In the genomic region with DNA sequence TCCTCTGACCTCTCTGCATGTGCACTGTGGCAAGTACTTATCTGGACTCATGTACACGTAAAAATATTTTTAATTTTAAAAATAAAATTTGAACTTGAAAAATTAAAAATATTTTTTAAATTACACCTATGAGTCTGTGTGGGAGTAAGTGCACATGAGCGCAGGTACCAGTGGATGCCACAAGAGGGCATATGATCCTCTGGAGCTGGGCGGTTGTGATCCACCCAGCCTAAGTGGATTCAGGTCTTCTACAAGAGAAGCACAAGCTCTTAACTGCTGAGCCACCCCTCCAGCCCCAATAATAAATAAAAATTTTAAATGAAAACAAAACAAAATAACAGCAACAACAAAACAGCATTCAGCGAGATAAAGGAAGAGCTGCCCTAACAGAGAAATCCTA, we compare ENCODE assay signal across 26 mouse cellular contexts. TPM values are rescaled to one million over a fixed set of nuclear protein-coding genes. Genes with fewer than 3 reads are reported as not detected.
DNase-seq lines count a peak whose midpoint lies in the region; ATAC-seq and TF ChIP-seq lines count a peak whose summit lies in the region.
"Had no signal": no experiment of that assay in that cellular context is flagged by ENCODE, and none has a peak within 500 bp of the region (broad histone marks: within the 10 kb centered on the region; RNA-seq: fewer than 3 reads in every experiment).

No protein-coding gene starts in this region.

- no peaks in the 10 kb centered on the region for H3K9me3 ChIP-seq in heart, embryonic 10.5 days
- H3K9me3 ChIP-seq in liver, postnatal 0 days (ENCODE audit: low read length) = no peaks in the 10 kb centered on the region
- H3K9me3 ChIP-seq in liver, embryonic 11.5 days (ENCODE audit: control insufficient read depth, low read length) = no peaks in the 10 kb centered on the region
- H3K9me3 ChIP-seq in MEL (replicated peaks; ENCODE audit: insufficient read depth, low read length) = no peaks in the 10 kb centered on the region
- no peaks in the 10 kb centered on the region for H3K9me3 ChIP-seq in stomach, postnatal 0 days (ENCODE audit: control insufficient read depth, low read length)
- H3K9me3 ChIP-seq: forebrain, embryonic 12.5 days; heart, embryonic 12.5 days had no signal

- no peak overlapping the region for H3K27ac ChIP-seq in heart, adult 2 months
- no peak overlapping the region for H3K27ac ChIP-seq in heart, embryonic 10.5 days
- H3K27ac ChIP-seq in liver, postnatal 0 days (ENCODE audit: low read depth) = no peak overlapping the region
- H3K27ac ChIP-seq in liver, embryonic 11.5 days (ENCODE audit: low read depth, low read length) = no peak overlapping the region
- H3K27ac ChIP-seq in MEL (ENCODE audit: control insufficient read depth, low read depth, low read length) = no peak overlapping the region
- H3K27ac ChIP-seq in stomach, postnatal 0 days (replicated peaks) = no peak overlapping the region
- H3K27ac ChIP-seq: embryonic facial prominence, embryonic 13.5 days; forebrain, embryonic 12.5 days; hindbrain, embryonic 10.5 days; hindbrain, embryonic 14.5 days had no signal

- H3K79me2 ChIP-seq in heart, adult 2 months (replicated peaks; ENCODE audit: control insufficient read depth, insufficient read depth, low read length) = no peaks in the 10 kb centered on the region
- no peaks in the 10 kb centered on the region for H3K79me2 ChIP-seq in MEL (ENCODE audit: control insufficient read depth, insufficient read depth, low read length, poor library complexity)

- 97% methylated on average over 4 of the region's 4 CpGs for WGBS in heart, adult 2 months
- 92% methylated on average over 4 of the region's 4 CpGs for WGBS in heart, embryonic 10.5 days
- WGBS in liver, postnatal 0 days (ENCODE audit: insufficient replicate concordance) = 85% methylated on average over 4 of the region's 4 CpGs
- 94% methylated on average over 4 of the region's 4 CpGs for WGBS in liver, embryonic 11.5 days
- WGBS in stomach, postnatal 0 days = 96% methylated on average over 4 of the region's 4 CpGs

- H3K4me2 ChIP-seq in liver, postnatal 0 days (ENCODE audit: low read depth, low read length) = no peak overlapping the region
- H3K4me2 ChIP-seq in liver, embryonic 11.5 days = no peak overlapping the region
- H3K4me2 ChIP-seq in stomach, postnatal 0 days (replicated peaks; ENCODE audit: low read depth) = no peak overlapping the region
- H3K4me2 ChIP-seq: embryonic facial prominence, embryonic 13.5 days; forebrain, embryonic 12.5 days; heart, embryonic 12.5 days; hindbrain, embryonic 14.5 days had no signal

- no peak for TF ChIP-seq POLR2A in heart, adult 2 months (IDR thresholded peaks at IDR 0.05; ENCODE audit: insufficient read depth, low read depth, low read length)
- no peak for TF ChIP-seq POLR2A in MEL (IDR thresholded peaks at IDR 0.05; ENCODE audit: control insufficient read depth in 1 of 2, insufficient read depth in 1 of 2, low read depth in 1 of 2, low read length in 2 of 2, poor library complexity in 1 of 2)

- no peak for DNase-seq in heart, adult 2 months
- DNase-seq in heart, embryonic 10.5 days (ENCODE audit: low spot score) = no peak
- DNase-seq in liver, postnatal 0 days = no peak
- DNase-seq in liver, embryonic 11.5 days (ENCODE audit: low spot score) = no peak
- DNase-seq in MEL (ENCODE audit: low read depth, low spot score) = peak; percentile 27
- no peak for DNase-seq in stomach, postnatal 0 days (ENCODE audit: low spot score)
- DNase-seq: adrenal gland, postnatal 10 days; cerebellum, adult 11-12 months; cerebellum, adult 9-10 months; cerebellum, postnatal 25 days; gastrocnemius, postnatal 36 days; heart, adult 18-20 months; kidney, adult 11 months had no signal

- ATAC-seq in liver, postnatal 0 days = no peak
- no peak for ATAC-seq in liver, embryonic 11.5 days (replicated peaks; ENCODE audit: low FRiP score)
- ATAC-seq in stomach, postnatal 0 days (ENCODE audit: low FRiP score, low TSS enrichment) = no peak
- ATAC-seq in CD4-positive, CD25-positive, alpha-beta regulatory T cell, adult 4 months = no peak
- no peak for ATAC-seq in granulocyte monocyte progenitor cell, adult 5-6 weeks (replicated peaks; ENCODE audit: poor library complexity, severe bottlenecking)
- ATAC-seq: forebrain, embryonic 16.5 days had no signal

- no peak overlapping the region for H3K4me3 ChIP-seq in heart, adult 2 months
- H3K4me3 ChIP-seq in heart, embryonic 10.5 days = no peak overlapping the region
- H3K4me3 ChIP-seq in liver, postnatal 0 days (ENCODE audit: low read depth, low read length) = no peak overlapping the region
- H3K4me3 ChIP-seq in liver, embryonic 11.5 days (ENCODE audit: low read depth, low read length) = no peak overlapping the region
- H3K4me3 ChIP-seq in MEL (ENCODE audit: control insufficient read depth in 1 of 2, insufficient read depth in 1 of 2, low read depth in 2 of 2, low read length in 2 of 2) = no peak overlapping the region
- no peak overlapping the region for H3K4me3 ChIP-seq in stomach, postnatal 0 days (ENCODE audit: low read depth, low read length)
- H3K4me3 ChIP-seq: embryonic facial prominence, embryonic 13.5 days; forebrain, embryonic 12.5 days; heart, embryonic 12.5 days; hindbrain, embryonic 10.5 days had no signal

- H3K36me3 ChIP-seq in heart, adult 2 months (ENCODE audit: control insufficient read depth, insufficient read depth, low read length) = no peaks in the 10 kb centered on the region
- no peaks in the 10 kb centered on the region for H3K36me3 ChIP-seq in heart, embryonic 10.5 days
- H3K36me3 ChIP-seq in liver, postnatal 0 days (replicated peaks; ENCODE audit: insufficient read depth, low read length) = no peaks in the 10 kb centered on the region
- no peaks in the 10 kb centered on the region for H3K36me3 ChIP-seq in liver, embryonic 11.5 days (ENCODE audit: control insufficient read depth, insufficient read depth, low read length)
- H3K36me3 ChIP-seq in MEL (ENCODE audit: control insufficient read depth in 1 of 2, insufficient read depth in 2 of 2, low read length in 2 of 2) = no peaks in the 10 kb centered on the region
- H3K36me3 ChIP-seq in stomach, postnatal 0 days (ENCODE audit: control insufficient read depth, insufficient read depth, low read length) = no peaks in the 10 kb centered on the region
- H3K36me3 ChIP-seq: embryonic facial prominence, embryonic 13.5 days; forebrain, embryonic 12.5 days; heart, embryonic 12.5 days; hindbrain, embryonic 10.5 days had no signal

- H3K27me3 ChIP-seq in heart, adult 2 months (ENCODE audit: control insufficient read depth, insufficient read depth, low read length) = no peaks in the 10 kb centered on the region
- peaks cover 1% of the 10 kb centered on the region for H3K27me3 ChIP-seq in heart, embryonic 10.5 days (ENCODE audit: insufficient read depth, poor library complexity, severe bottlenecking)
- no peaks in the 10 kb centered on the region for H3K27me3 ChIP-seq in liver, postnatal 0 days (ENCODE audit: insufficient read depth, low read length)
- H3K27me3 ChIP-seq in liver, embryonic 11.5 days (replicated peaks; ENCODE audit: control insufficient read depth, insufficient read depth, low read length) = no peaks in the 10 kb centered on the region
- no peaks in the 10 kb centered on the region for H3K27me3 ChIP-seq in MEL (ENCODE audit: control insufficient read depth in 1 of 2, insufficient read depth in 2 of 2, low read length in 2 of 2)
- no peaks in the 10 kb centered on the region for H3K27me3 ChIP-seq in stomach, postnatal 0 days (ENCODE audit: control insufficient read depth, insufficient read depth, low read length)
- H3K27me3 ChIP-seq: CH12.LX; heart, embryonic 12.5 days had no signal

- intact Hi-C loops in heart, adult 2 months (cut with DNase I) = no loop called here

- no peaks in the 10 kb centered on the region for H3K4me1 ChIP-seq in heart, adult 2 months (ENCODE audit: control insufficient read depth, insufficient read depth, low read length)
- H3K4me1 ChIP-seq in heart, embryonic 10.5 days = no peaks in the 10 kb centered on the region
- no peaks in the 10 kb centered on the region for H3K4me1 ChIP-seq in liver, postnatal 0 days (ENCODE audit: insufficient read depth)
- H3K4me1 ChIP-seq in liver, embryonic 11.5 days (replicated peaks; ENCODE audit: control insufficient read depth, insufficient read depth, low read length) = no peaks in the 10 kb centered on the region
- H3K4me1 ChIP-seq in MEL (ENCODE audit: control insufficient read depth in 1 of 2, insufficient read depth in 2 of 2, low read length in 2 of 2) = no peaks in the 10 kb centered on the region
- H3K4me1 ChIP-seq in stomach, postnatal 0 days (replicated peaks; ENCODE audit: control insufficient read depth, insufficient read depth) = no peaks in the 10 kb centered on the region
- H3K4me1 ChIP-seq: embryonic facial prominence, embryonic 13.5 days; forebrain, embryonic 12.5 days; heart, embryonic 12.5 days; hindbrain, embryonic 10.5 days had no signal

- TF ChIP-seq CTCF in heart, adult 2 months (IDR thresholded peaks at IDR 0.05) = 0 out of 2 replicates have a peak, but pooled peaks have one; percentile 18
- TF ChIP-seq CTCF in liver, postnatal 0 days (IDR thresholded peaks at IDR 0.05; ENCODE audit: low read depth) = peak; percentile 23
- TF ChIP-seq CTCF in MEL (IDR thresholded peaks at IDR 0.05 in 2 of 3, conservative IDR thresholded peaks at IDR 0.05 in 1 of 3; ENCODE audit: control insufficient read depth in 1 of 3, insufficient read depth in 1 of 3, low read depth in 2 of 3, low read length in 3 of 3, poor library complexity in 1 of 3, severe bottlenecking in 1 of 3) = peak; percentile 21 to 40 (median 38); a peak in 5 of 6 replicates
- TF ChIP-seq CTCF in stomach, postnatal 0 days (IDR thresholded peaks at IDR 0.05; ENCODE audit: low read depth) = 0 out of 2 replicates have a peak, but pooled peaks have one; percentile 14

- H3K9ac ChIP-seq in heart, adult 2 months (ENCODE audit: low read depth, low read length) = no peak overlapping the region
- no peak overlapping the region for H3K9ac ChIP-seq in liver, postnatal 0 days (replicated peaks)
- H3K9ac ChIP-seq in liver, embryonic 11.5 days (ENCODE audit: low read depth, low read length) = no peak overlapping the region
- H3K9ac ChIP-seq in MEL (ENCODE audit: control insufficient read depth, low read depth, low read length, poor library complexity, severe bottlenecking) = no peak overlapping the region
- H3K9ac ChIP-seq in stomach, postnatal 0 days (ENCODE audit: low read length) = no peak overlapping the region
- H3K9ac ChIP-seq: embryonic facial prominence, embryonic 13.5 days; forebrain, embryonic 12.5 days; heart, embryonic 12.5 days; hindbrain, embryonic 14.5 days had no signal

- TF ChIP-seq EP300 in heart, adult 2 months (IDR thresholded peaks at IDR 0.05; ENCODE audit: insufficient read depth, low read depth, low read length) = no peak
- TF ChIP-seq EP300 in liver, postnatal 0 days (IDR thresholded peaks at IDR 0.05; ENCODE audit: low read depth) = no peak
- no peak for TF ChIP-seq EP300 in MEL (IDR thresholded peaks at IDR 0.05; ENCODE audit: low read depth in 1 of 2, low read length in 2 of 2)
- no peak for TF ChIP-seq EP300 in stomach, postnatal 0 days (optimal IDR thresholded peaks at IDR 0.05)

- no peak; the same call in 1 of the 2 replicates for TF ChIP-seq RAD21 in MEL (IDR thresholded peaks at IDR 0.05; ENCODE audit: low read depth, low read length)

RNA-seq across cellular contexts. Expression of gene Oxct2a, which starts 9.7 kb away (rescaled TPM):
- total RNA-seq in heart, adult 2 months (2021) = not detected
- polyA plus RNA-seq in heart, adult 2 months (2012; rRNA removed) = 0.06 TPM in 1 of 2 replicates, not detected in the other
- polyA plus RNA-seq in heart, embryonic 10.5 days (2016; fragmentation: Nextera tagmentation; extraction: Ambion mirVana) = not detected in 2 replicates
- polyA plus RNA-seq in liver, postnatal 0 days (2015; fragmentation: Nextera tagmentation; extraction: Ambion mirVana) = not detected in 2 replicates
- 0.18 TPM in 1 of 2 replicates, not detected in the other for polyA plus RNA-seq in liver, embryonic 11.5 days (2014; fragmentation: Nextera tagmentation; extraction: Ambion mirVana)
- total RNA-seq in MEL (2012; rRNA removed) = not detected in 2 replicates
- polyA plus RNA-seq in MEL (2012; ENCODE audit: insufficient read depth in 1 of 2, insufficient read length in 2 of 2, low read depth in 1 of 2, low replicate concordance in 2 of 2, missing spikeins in 1 of 2) = under 1 TPM in 1 of 2 experiments, not detected in 1; 0.04 TPM
- not detected in 2 replicates for polyA plus RNA-seq in stomach, postnatal 0 days (2015; fragmentation: Nextera tagmentation; extraction: Ambion mirVana)
- not detected for polyA plus RNA-seq in CD4-positive, CD25-positive, alpha-beta regulatory T cell, adult 4 months (2017; shearing (Covaris generic))
- total RNA-seq in granulocyte monocyte progenitor cell, adult 5-6 weeks (2014; fragmentation: Nextera tagmentation) = not detected in 2 replicates
- not detected in 2 replicates for total RNA-seq in granulocyte monocyte progenitor cell, adult 5-6 weeks (2017)
- total RNA-seq: adrenal gland, postnatal 4 days; heart, adult 18-20 months; heart, postnatal 25 days had no signal
- polyA plus RNA-seq: embryonic facial prominence, embryonic 13.5 days; forebrain, embryonic 12.5 days; forebrain, embryonic 16.5 days; frontal cortex, adult 2 months; heart, embryonic 12.5 days; heart, embryonic 16.5 days; hindbrain, embryonic 10.5 days had no signal

RNA-seq across cellular contexts. Expression of gene Bmp8a, which starts 9.9 kb away (rescaled TPM):
- total RNA-seq in heart, adult 2 months (2021) = not detected
- polyA plus RNA-seq in heart, adult 2 months (2012; rRNA removed) = not detected in 2 replicates
- polyA plus RNA-seq in heart, embryonic 10.5 days (2016; fragmentation: Nextera tagmentation; extraction: Ambion mirVana) = 0.15 and 0.23 TPM in 2 replicates
- polyA plus RNA-seq in liver, postnatal 0 days (2015; fragmentation: Nextera tagmentation; extraction: Ambion mirVana) = 0.11 and 0.21 TPM in 2 replicates
- polyA plus RNA-seq in liver, embryonic 11.5 days (2014; fragmentation: Nextera tagmentation; extraction: Ambion mirVana) = 0.42 and 0.63 TPM in 2 replicates
- 0.19 and 0.23 TPM in 2 replicates for total RNA-seq in MEL (2012; rRNA removed)
- polyA plus RNA-seq in MEL (2012; ENCODE audit: insufficient read depth in 1 of 2, insufficient read length in 2 of 2, low read depth in 1 of 2, low replicate concordance in 2 of 2, missing spikeins in 1 of 2) = under 1 TPM in 1 of 2 experiments, not detected in 1; 0.43 TPM
- 0.67 and 0.97 TPM in 2 replicates for polyA plus RNA-seq in stomach, postnatal 0 days (2015; fragmentation: Nextera tagmentation; extraction: Ambion mirVana)
- polyA plus RNA-seq in CD4-positive, CD25-positive, alpha-beta regulatory T cell, adult 4 months (2017; shearing (Covaris generic)) = not detected
- not detected in 2 replicates for total RNA-seq in granulocyte monocyte progenitor cell, adult 5-6 weeks (2014; fragmentation: Nextera tagmentation)
- total RNA-seq in granulocyte monocyte progenitor cell, adult 5-6 weeks (2017) = 0.30 TPM in 1 of 2 replicates, not detected in the other
- total RNA-seq: adrenal gland, postnatal 4 days; heart, adult 18-20 months had no signal
- polyA plus RNA-seq: forebrain, embryonic 12.5 days had no signal
